Mouse (Mus musculus): ENCODE measurements at regions not wholly inside any gene's neighbourhood (a gene's known extent, or its start where the extent isn't known, plus 50 kb on each side); places are given as distances from the start of the nearest gene placed in this dataset.

DNA sequence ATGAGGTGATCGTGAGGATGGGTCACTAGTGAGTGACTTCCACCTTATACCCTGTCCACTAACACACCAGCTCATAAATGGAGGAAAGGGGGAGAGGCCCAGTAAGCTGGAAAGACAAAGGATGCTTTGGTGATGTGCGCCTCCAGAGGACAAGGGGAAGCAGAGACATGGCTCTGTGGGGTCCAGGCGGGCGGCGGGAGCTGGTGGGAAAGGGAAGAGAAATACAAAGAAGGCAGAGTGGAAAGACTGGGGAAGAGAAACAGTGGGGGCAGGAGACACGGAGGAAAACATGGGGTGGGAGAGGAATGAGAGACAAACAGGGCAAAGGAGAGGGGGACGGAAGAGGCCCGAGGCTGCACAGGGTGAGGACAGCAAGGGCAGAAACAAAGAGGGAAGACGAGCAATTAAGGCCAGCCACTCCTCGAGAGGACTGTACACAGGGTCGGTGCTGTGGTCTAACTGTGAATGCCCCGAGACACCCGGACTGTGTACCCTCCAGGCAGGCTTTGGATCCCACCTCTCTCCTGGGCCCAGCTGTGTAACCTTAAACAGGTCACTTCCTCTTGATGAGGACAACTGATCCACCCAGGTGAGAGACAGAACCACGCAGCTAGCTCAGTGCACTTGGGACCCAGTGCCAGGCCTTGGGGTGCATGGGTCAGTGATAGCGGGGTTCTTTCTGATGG is 87.1 kb upstream of the Mvb12b start:
- TF ChIP-seq POLR2A (IDR thresholded peaks at IDR 0.05; ENCODE audit: low read depth, low read length) (no peak), CTCF (conservative IDR thresholded peaks at IDR 0.05; ENCODE audit: insufficient read depth, insufficient read length, low read depth, low read length) (no peak)
